Mouse (Mus musculus): Measurements from ENCODE around the gene Bcorl1.

GRCm38 (mm10) chrX:48389380-48389779, 48.2 kb downstream of the Bcorl1 start:
- no peak for TF ChIP-seq CTCF (conservative IDR thresholded peaks at IDR 0.05; ENCODE audit: low read length)
- no peak for TF ChIP-seq POU5F1 (IDR thresholded peaks at IDR 0.05; ENCODE audit: borderline replicate concordance, low read length)
